9 mouse cellular contexts compared by ENCODE assay signal in genomic region chr9:62549809-62550208, GRCm38 (mm10). TPM values are rescaled to one million over a fixed set of nuclear protein-coding genes. Genes with fewer than 3 reads are reported as not detected.
DNase-seq lines count a peak whose midpoint lies in the region; ATAC-seq and TF ChIP-seq lines count a peak whose summit lies in the region.
"Had no signal": no experiment of that assay in that cellular context is flagged by ENCODE, and none has a peak within 500 bp of the region (broad histone marks: within the 10 kb centered on the region; RNA-seq: fewer than 3 reads in every experiment).

No protein-coding gene starts in this region.

- no peak overlapping the region for H3K4me2 ChIP-seq in midbrain, embryonic 15.5 days

- intact Hi-C loops in gastrocnemius, adult 2 months (cut with DNase I) = loop anchor here (1.0 to 10.0 kb wide), 3 partner anchors 80 to 227 kb away; no protein-coding TSS in a partner anchor
- intact Hi-C loops in left cerebral cortex, postnatal 10 days (cut with DNase I) = loop anchor here (2.0 to 10.0 kb wide), 5 partner anchors 79 to 605 kb away; partner anchors contain the start of genes Anp32a and Kif23

- H3K4me3 ChIP-seq in gastrocnemius, adult 2 months = no peak overlapping the region
- no peak overlapping the region for H3K4me3 ChIP-seq in midbrain, embryonic 15.5 days
- H3K4me3 ChIP-seq: myocyte had no signal

- no peaks in the 10 kb centered on the region for H3K36me3 ChIP-seq in midbrain, embryonic 15.5 days (replicated peaks)

- peaks cover 16% of the 10 kb centered on the region for H3K4me1 ChIP-seq in midbrain, embryonic 15.5 days

- peak; percentile 85 for DNase-seq in CD4-positive, CD25-positive, alpha-beta regulatory T cell, adult 2 months (ENCODE audit: low read depth, low spot score)
- peak; percentile 97 to 100 for DNase-seq in cerebellum, postnatal 36 days
- peak; percentile 89 for DNase-seq in gastrocnemius, adult 2 months
- DNase-seq in left cerebral cortex, postnatal 10 days (ENCODE audit: extremely low spot score in 1 of 2, low spot score in 2 of 2) = peak; percentile 84 to 95
- peak; percentile 50 to 84 for DNase-seq in spleen, adult 18-20 months

- H3K9me3 ChIP-seq in midbrain, embryonic 15.5 days = no peaks in the 10 kb centered on the region

- H3K9ac ChIP-seq in midbrain, embryonic 15.5 days = no peak overlapping the region

- no peak for ATAC-seq in CD4-positive, CD25-positive, alpha-beta regulatory T cell, adult 4 months
- peak; percentile 43 for ATAC-seq in inflammation-experienced regulatory T-cells, adult 6 months
- peak; percentile 28 for ATAC-seq in midbrain, embryonic 15.5 days (replicated peaks)

- WGBS in midbrain, embryonic 15.5 days = 2% methylated on average over 8 of the region's 8 CpGs

- H3K27ac ChIP-seq in gastrocnemius, adult 2 months = no peak overlapping the region
- no peak overlapping the region for H3K27ac ChIP-seq in midbrain, embryonic 15.5 days

- no peaks in the 10 kb centered on the region for H3K27me3 ChIP-seq in midbrain, embryonic 15.5 days (replicated peaks)

- TF ChIP-seq CTCF in gastrocnemius, adult 2 months (IDR thresholded peaks at IDR 0.05) = peak; percentile 92

RNA-seq across cellular contexts. Expression of gene Coro2b, which starts 13.0 kb away (rescaled TPM):
- 1 to 10 TPM; 2.7 to 3.6 TPM for polyA plus RNA-seq in CD4-positive, CD25-positive, alpha-beta regulatory T cell, adult 4 months (2017; shearing (Covaris generic))
- total RNA-seq in gastrocnemius, adult 2 months (2021) = 1 to 10 TPM; 6.7 to 8.7 TPM
- polyA plus RNA-seq in inflammation-experienced regulatory T-cells, adult 6 months (2017; shearing (Covaris generic)) = 1 to 10 TPM in 2 of 3 experiments, under 1 TPM in 1; 0.33 to 3.8 (median 1.2) TPM
- total RNA-seq in left cerebral cortex, postnatal 10 days (2021) = 100 to 1,000 TPM; 107 to 113 TPM
- 34.7 and 35.1 TPM in 2 replicates for polyA plus RNA-seq in midbrain, embryonic 15.5 days (2015; fragmentation: Nextera tagmentation; extraction: Ambion mirVana)
